Mouse (Mus musculus) retina, postnatal 1 day (tissue): Measurements from ENCODE around the gene Scrn3.
A peak's percentile ranks its signal among the peaks of the same experiment; 100 is the strongest.

Source experiments
- DNase-seq: peaks from one replicate; pipeline ENCODE4 v3.0.0-alpha.2; 2012

Gene Scrn3

DNA sequence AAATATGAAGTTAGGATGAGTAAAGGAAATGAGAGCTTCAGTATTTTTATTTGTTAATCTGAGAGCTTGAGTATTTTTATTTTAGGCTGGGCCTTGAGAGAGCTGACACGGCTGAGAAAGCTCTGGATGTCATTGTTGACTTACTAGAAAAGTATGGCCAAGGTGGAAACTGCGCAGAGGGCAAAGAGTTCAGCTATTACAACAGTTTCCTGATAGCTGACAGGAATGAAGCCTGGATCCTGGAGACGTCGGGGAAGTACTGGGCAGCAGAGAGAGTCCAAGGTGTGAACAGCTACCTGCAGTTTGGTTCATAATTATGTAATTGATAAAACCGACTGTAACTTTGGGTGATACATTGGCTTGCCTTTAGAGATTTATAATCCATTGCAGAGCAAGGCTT lies 6.8 kb downstream of the Scrn3 start:
- DNase-seq: no peak

- DNase-seq: no peak
Measured at GRCm38 (mm10) chr2:73322991-73323390, 10.6 kb downstream of the Scrn3 start.

DNA sequence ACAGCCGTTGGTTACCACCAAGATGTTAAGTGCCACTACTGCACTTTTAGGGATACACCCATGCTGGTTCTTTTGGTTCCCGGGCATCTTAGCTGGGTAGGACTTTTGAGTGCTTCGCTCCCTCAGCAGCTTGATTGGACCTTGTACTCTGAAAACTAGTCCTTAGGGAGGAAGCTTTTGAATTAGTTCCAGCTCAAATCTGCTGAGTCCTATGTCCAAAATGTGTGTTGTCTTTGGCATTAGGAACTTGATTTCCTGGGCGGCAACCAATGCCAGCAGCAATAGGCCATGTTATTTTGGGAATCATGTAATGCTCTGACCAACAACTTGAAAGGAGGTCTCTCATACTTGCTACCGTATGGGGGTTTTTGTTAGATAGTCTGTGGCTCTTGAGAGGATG lies 13.5 kb downstream of the Scrn3 start:
- DNase-seq: no peak

DNA sequence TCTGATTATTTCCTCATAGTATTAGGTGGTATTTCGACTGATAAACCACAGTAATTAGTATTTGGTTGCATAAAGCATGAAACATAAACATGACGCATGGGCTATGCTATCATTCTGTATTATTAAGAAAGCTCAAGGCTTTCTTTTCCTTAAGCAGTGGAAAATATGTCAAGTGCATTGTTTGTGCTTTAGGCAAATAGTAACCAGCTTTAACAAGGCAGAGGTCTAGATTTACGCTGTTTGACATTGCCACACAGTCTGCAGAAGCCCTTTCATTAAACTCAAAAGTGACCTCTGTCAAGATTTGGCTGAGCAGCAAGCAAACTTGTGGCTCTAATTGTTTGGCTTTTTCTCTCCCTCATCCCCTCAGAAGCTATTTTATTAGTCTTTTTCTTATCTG lies 23.5 kb downstream of the Scrn3 start:
- DNase-seq: no peak

GRCm38 (mm10) chr2:73338415-73338814 lies 26.0 kb downstream of the Scrn3 start:
- DNase-seq: no peak

DNA sequence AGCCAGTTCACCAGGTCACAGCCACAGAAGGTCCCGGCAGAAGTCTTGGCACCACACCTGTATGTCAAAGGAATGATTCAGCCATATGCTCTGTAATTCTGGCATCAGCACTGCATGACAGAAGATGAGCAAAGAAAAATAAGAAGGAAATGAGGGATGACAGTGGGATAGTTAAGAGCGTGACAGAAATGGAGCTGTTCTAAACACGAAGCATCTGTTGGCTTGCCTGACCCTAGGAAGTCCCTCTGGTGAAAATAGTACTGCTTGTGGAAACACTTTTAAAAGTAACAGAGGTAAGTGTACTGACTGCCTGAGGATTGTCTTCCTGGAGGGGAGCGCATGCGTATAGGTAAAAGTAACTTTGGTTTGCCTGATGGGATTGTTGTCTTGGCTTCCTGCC lies 31.3 kb downstream of the Scrn3 start:
- DNase-seq: no peak

DNA sequence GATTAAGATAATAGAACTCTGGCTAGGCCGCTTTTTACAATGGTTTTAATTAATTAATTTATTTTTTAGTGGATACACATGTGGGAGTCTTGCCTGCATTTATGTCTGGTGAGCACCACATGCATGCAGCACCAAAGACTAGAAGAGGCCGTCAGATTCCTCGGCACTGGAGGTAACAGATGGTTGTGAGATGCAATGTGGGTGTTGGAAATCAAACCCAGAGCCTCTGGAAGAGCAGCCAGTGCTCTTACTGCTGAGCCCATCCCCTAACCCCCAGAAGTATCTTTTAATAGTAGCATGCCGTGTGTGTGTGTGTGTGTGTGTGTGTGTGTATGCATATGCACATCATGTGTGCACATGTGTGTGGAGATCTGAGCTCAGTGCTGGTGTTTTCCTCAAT lies 32.8 kb downstream of the Scrn3 start:
- DNase-seq: no peak

DNA sequence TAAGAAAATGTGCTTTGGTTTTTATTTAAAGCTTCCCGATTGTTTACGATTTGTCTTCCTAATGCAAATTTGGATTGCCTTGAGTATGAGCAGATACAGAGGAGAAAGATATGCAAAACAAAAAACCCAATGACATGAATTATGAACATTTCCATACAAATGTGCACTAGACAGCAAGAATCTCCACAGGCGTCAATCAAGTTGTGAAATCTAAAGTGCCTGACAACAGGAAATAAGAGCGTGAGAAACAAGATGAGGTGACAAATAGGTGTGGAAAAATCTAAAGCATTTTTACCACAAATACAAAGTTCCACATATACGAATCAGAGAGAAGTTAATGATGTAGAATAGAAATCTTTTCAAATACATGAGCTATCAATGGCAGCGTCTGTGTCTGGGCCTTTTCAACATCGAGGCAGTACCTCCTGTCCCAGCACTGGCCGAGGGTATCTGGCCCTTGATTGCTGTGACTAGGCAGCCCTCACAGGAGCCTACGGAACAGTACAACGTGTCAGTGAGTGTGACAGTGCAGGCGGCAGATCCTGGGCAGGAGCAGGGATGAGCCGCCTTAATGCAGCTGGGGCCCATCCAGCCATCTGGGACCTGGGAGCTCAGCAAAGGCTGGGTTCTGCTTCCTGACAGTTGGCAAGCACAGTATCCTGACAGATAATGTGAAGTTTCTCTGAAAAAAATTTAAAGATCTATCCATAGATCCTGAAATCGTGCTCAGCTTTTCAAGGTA lies 34.1 kb downstream of the Scrn3 start:
- peak; percentile 32 for DNase-seq

- peak; percentile 10 for DNase-seq
Measured at GRCm38 (mm10) chr2:73347136-73347535, 34.7 kb downstream of the Scrn3 start.

GRCm38 (mm10) chr2:73347766-73348165 lies 35.4 kb downstream of the Scrn3 start:
- DNase-seq: peak; percentile 27

- peak; percentile 4 for DNase-seq
Measured at GRCm38 (mm10) chr2:73348221-73348620, 35.8 kb downstream of the Scrn3 start.

- no peak for DNase-seq
Measured at GRCm38 (mm10) chr2:73351496-73351895, 39.1 kb downstream of the Scrn3 start.

DNA sequence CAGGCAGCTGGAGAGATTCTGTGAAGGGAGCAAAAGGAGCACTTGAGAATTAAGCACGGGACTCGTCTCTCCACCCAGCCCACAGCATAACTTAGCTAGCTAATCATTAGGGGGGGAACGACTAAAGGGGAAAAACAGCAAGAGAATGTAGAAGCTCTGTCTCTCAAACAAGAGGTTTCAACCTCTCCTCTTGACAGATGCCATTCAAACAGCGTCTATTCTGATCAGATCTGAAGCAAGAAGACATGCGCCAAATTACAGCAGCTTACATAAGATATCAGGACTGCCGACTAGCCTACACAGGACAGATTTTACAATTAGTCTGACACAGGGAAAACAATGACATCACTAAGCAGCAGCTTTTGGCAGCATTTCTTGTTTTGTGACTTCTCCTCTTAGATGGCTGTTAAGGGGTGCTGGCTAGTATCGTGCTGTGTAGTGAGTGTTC lies 39.5 kb downstream of the Scrn3 start:
- peak; percentile 45 for DNase-seq

GRCm38 (mm10) chr2:73357004-73357403 lies 44.6 kb downstream of the Scrn3 start:
- DNase-seq: no peak

DNA sequence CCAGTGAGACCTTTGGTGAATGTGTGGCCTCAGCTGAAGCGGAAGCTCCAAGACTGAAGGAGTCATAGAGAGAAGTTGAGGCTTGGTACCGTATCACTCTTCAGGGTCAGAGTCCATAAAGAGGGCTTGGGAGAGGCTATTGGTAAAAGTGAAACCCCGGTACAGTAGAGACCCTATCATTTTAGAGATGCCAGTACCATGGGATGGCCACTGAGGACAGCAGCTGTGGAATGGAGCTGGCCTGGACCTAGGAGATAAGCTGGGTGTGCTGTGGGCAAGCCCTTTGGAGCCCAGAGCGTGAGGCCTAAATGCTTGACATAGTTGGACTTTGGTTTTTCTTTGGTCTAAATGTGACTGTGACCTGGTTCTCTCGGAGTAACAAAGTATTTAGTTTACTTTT lies 47.5 kb downstream of the Scrn3 start:
- no peak for DNase-seq

- no peak for DNase-seq
Measured at GRCm38 (mm10) chr2:73360536-73360935, 48.1 kb downstream of the Scrn3 start.

DNA sequence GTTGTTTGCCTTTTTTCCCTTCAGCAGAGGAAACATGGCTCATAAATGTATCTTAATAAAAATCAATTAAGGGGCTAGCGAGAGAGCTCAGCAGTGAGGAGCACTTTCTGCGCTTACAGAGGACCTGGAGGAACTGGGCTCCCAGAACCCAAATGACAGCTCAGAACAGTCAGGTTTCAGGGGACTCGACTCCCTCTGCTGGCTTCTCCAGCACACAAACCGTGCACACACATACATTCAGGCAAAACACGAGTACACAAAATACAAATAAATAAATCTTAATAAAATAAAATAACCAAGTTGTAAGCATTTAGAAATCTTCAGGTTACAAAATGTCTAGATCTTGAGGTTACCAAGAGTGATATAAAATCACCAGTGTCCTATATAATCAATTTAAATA lies 51.0 kb downstream of the Scrn3 start:
- no peak for DNase-seq

- DNase-seq: no peak
Measured at GRCm38 (mm10) chr2:73371530-73372335, 59.3 kb downstream of the Scrn3 start.

DNA sequence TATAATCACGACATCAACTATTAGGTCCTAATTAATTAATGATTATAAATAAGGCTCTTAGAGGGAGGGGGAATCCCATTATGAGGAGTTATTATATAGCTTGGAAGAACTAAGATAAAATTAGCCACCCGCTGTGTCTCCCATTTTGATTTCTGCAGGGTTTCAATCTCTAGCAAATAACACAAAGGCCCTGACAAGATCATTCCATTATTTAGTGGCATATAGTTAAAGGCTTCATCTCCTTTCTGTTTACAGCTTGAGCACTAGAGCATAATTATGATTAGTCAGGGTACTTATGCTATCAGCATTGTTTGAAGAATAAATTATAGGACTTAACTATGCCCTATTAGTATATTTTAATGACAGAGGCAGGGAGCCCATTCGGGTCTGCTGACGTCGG lies 65.9 kb downstream of the Scrn3 start:
- no peak for DNase-seq

- no peak for DNase-seq
Measured at GRCm38 (mm10) chr2:73379656-73380055, 67.3 kb downstream of the Scrn3 start.

GRCm38 (mm10) chr2:73380298-73380975 lies 68.0 kb downstream of the Scrn3 start:
- DNase-seq: no peak

GRCm38 (mm10) chr2:73385172-73385571 lies 72.8 kb downstream of the Scrn3 start:
- DNase-seq: no peak

- no peak for DNase-seq
Measured at GRCm38 (mm10) chr2:73385641-73386355, 73.4 kb downstream of the Scrn3 start.
